Mouse (Mus musculus): ENCODE measurements around the gene Rbfox3. TPM values are rescaled to one million over a fixed set of nuclear protein-coding genes. Genes with fewer than 3 reads are reported as not detected.

Gene Rbfox3
- polyA plus RNA-seq, 1 experiment: 117 TPM

GRCm38 (mm10) chr11:118821353-118821752 lies 90.0 kb downstream of the Rbfox3 start:
- TF ChIP-seq POLR2A (IDR thresholded peaks at IDR 0.05; ENCODE audit: extremely low read depth, insufficient read depth, low read length): no peak
- no peak for TF ChIP-seq CTCF (IDR thresholded peaks at IDR 0.05; ENCODE audit: extremely low read depth, insufficient read depth, low read length)
- H3K4me3 ChIP-seq (ENCODE audit: insufficient read depth, low read length): no peak overlapping the region
- H3K4me1 ChIP-seq (ENCODE audit: control insufficient read depth, insufficient read depth, low read length): peaks cover 22% of the 10 kb centered on the region
- H3K27ac ChIP-seq (ENCODE audit: insufficient read depth, low read length): 0 out of 2 replicates have a peak overlapping the region, but pooled peaks have one; percentile 28

DNA sequence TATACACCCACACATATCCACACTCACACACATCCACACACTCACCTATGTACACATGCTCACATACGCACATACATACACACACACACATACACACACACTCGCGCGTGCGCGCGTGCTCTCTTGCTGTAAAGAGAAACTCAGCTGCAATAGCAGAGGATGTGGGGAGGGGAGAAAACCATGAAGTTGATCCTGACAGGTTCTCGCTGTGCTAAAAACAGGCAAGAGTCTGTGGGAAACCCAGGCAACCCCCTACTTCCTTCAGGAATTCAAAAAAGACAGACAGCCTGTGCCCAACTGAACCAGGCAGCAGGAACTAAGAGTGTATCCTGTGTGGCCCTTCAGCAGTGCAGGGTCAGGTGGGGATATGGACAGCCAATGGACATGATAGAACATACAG lies 92.9 kb downstream of the Rbfox3 start:
- H3K27ac ChIP-seq (ENCODE audit: insufficient read depth, low read length): no peak overlapping the region
- H3K4me1 ChIP-seq (ENCODE audit: control insufficient read depth, insufficient read depth, low read length): peaks cover 25% of the 10 kb centered on the region

GRCm38 (mm10) chr11:118815118-118815517 lies 96.3 kb downstream of the Rbfox3 start:
- peaks cover 22% of the 10 kb centered on the region for H3K4me1 ChIP-seq (ENCODE audit: control insufficient read depth, insufficient read depth, low read length)
- H3K4me3 ChIP-seq (ENCODE audit: insufficient read depth, low read length): no peak overlapping the region
- TF ChIP-seq POLR2A (IDR thresholded peaks at IDR 0.05; ENCODE audit: extremely low read depth, insufficient read depth, low read length) (no peak), CTCF (IDR thresholded peaks at IDR 0.05; ENCODE audit: extremely low read depth, insufficient read depth, low read length) (no peak)
- H3K27ac ChIP-seq (ENCODE audit: insufficient read depth, low read length): peak overlapping the region; percentile 64; the same call in 1 of the 2 replicates

More for the DNA sequence above, 92.9 kb downstream of the Rbfox3 start:
- TF ChIP-seq POLR2A (IDR thresholded peaks at IDR 0.05; ENCODE audit: extremely low read depth, insufficient read depth, low read length): no peak
- TF ChIP-seq CTCF (IDR thresholded peaks at IDR 0.05; ENCODE audit: extremely low read depth, insufficient read depth, low read length): no peak
- H3K4me3 ChIP-seq (ENCODE audit: insufficient read depth, low read length): no peak overlapping the region

GRCm38 (mm10) chr11:118813942-118814341 lies 97.5 kb downstream of the Rbfox3 start:
- H3K4me1 ChIP-seq (ENCODE audit: control insufficient read depth, insufficient read depth, low read length): peaks cover 19% of the 10 kb centered on the region

GRCm38 (mm10) chr11:118811404-118811803 lies 100.0 kb downstream of the Rbfox3 start:
- Histone ChIP-seq H3K4me3 (ENCODE audit: insufficient read depth, low read length) (no peak overlapping the region), H3K4me1 (ENCODE audit: control insufficient read depth, insufficient read depth, low read length) (peaks cover 16% of the 10 kb centered on the region), H3K27ac (ENCODE audit: insufficient read depth, low read length) (no peak overlapping the region)
- no peak for TF ChIP-seq POLR2A (IDR thresholded peaks at IDR 0.05; ENCODE audit: extremely low read depth, insufficient read depth, low read length)
- no peak for TF ChIP-seq CTCF (IDR thresholded peaks at IDR 0.05; ENCODE audit: extremely low read depth, insufficient read depth, low read length)

More at GRCm38 (mm10) chr11:118813942-118814341, 97.5 kb downstream of the Rbfox3 start:
- TF ChIP-seq CTCF (IDR thresholded peaks at IDR 0.05; ENCODE audit: extremely low read depth, insufficient read depth, low read length): no peak
- no peak for TF ChIP-seq POLR2A (IDR thresholded peaks at IDR 0.05; ENCODE audit: extremely low read depth, insufficient read depth, low read length)
- Histone ChIP-seq H3K27ac (ENCODE audit: insufficient read depth, low read length) (peak overlapping the region; percentile 64), H3K4me3 (ENCODE audit: insufficient read depth, low read length) (no peak overlapping the region)

- Histone ChIP-seq H3K27ac (ENCODE audit: insufficient read depth, low read length) (no peak overlapping the region), H3K4me1 (ENCODE audit: control insufficient read depth, insufficient read depth, low read length) (peaks cover 11% of the 10 kb centered on the region), H3K4me3 (ENCODE audit: insufficient read depth, low read length) (no peak overlapping the region)
- TF ChIP-seq CTCF (IDR thresholded peaks at IDR 0.05; ENCODE audit: extremely low read depth, insufficient read depth, low read length) (no peak), POLR2A (IDR thresholded peaks at IDR 0.05; ENCODE audit: extremely low read depth, insufficient read depth, low read length) (no peak)
These were observed 103.9 kb downstream of the Rbfox3 start for GRCm38 (mm10) chr11:118807511-118807910.

- Histone ChIP-seq H3K4me3 (ENCODE audit: insufficient read depth, low read length) (no peak overlapping the region), H3K4me1 (ENCODE audit: control insufficient read depth, insufficient read depth, low read length) (peaks cover 36% of the 10 kb centered on the region), H3K27ac (ENCODE audit: insufficient read depth, low read length) (peak overlapping the region; percentile 97)
- TF ChIP-seq POLR2A (IDR thresholded peaks at IDR 0.05; ENCODE audit: extremely low read depth, insufficient read depth, low read length) (no peak), CTCF (IDR thresholded peaks at IDR 0.05; ENCODE audit: extremely low read depth, insufficient read depth, low read length) (no peak)
These were observed 116.4 kb downstream of the Rbfox3 start for GRCm38 (mm10) chr11:118794856-118795602.

GRCm38 (mm10) chr11:118793639-118794021 lies 117.8 kb downstream of the Rbfox3 start:
- Histone ChIP-seq H3K4me1 (ENCODE audit: control insufficient read depth, insufficient read depth, low read length) (peaks cover 34% of the 10 kb centered on the region), H3K27ac (ENCODE audit: insufficient read depth, low read length) (peak overlapping the region; percentile 97), H3K4me3 (ENCODE audit: insufficient read depth, low read length) (no peak overlapping the region)
- TF ChIP-seq CTCF (IDR thresholded peaks at IDR 0.05; ENCODE audit: extremely low read depth, insufficient read depth, low read length): no peak
- TF ChIP-seq POLR2A (IDR thresholded peaks at IDR 0.05; ENCODE audit: extremely low read depth, insufficient read depth, low read length): no peak

- Histone ChIP-seq H3K4me3 (ENCODE audit: insufficient read depth, low read length) (no peak overlapping the region), H3K4me1 (ENCODE audit: control insufficient read depth, insufficient read depth, low read length) (peaks cover 34% of the 10 kb centered on the region), H3K27ac (ENCODE audit: insufficient read depth, low read length) (peak overlapping the region; percentile 97)
- TF ChIP-seq CTCF (IDR thresholded peaks at IDR 0.05; ENCODE audit: extremely low read depth, insufficient read depth, low read length) (no peak), POLR2A (IDR thresholded peaks at IDR 0.05; ENCODE audit: extremely low read depth, insufficient read depth, low read length) (no peak)
These were observed 118.3 kb downstream of the Rbfox3 start for GRCm38 (mm10) chr11:118792916-118793638.
